Comparison of ENCODE assay signal across 9 mouse cellular contexts in genomic region chr13:23299276-23299998, GRCm38 (mm10). TPM values are rescaled to one million over a fixed set of nuclear protein-coding genes. Genes with fewer than 3 reads are reported as not detected.
DNase-seq lines count a peak whose midpoint lies in the region; ATAC-seq lines count a peak whose summit lies in the region.
"Had no signal": no experiment of that assay in that cellular context is flagged by ENCODE, and none has a peak within 500 bp of the region (broad histone marks: within the 10 kb centered on the region; RNA-seq: fewer than 3 reads in every experiment).

No protein-coding gene starts in this region.

- no peaks in the 10 kb centered on the region for H3K36me3 ChIP-seq in forebrain, embryonic 16.5 days (ENCODE audit: control insufficient read depth, insufficient read depth)
- H3K36me3 ChIP-seq in liver, embryonic 16.5 days (ENCODE audit: control insufficient read depth, insufficient read depth): no peaks in the 10 kb centered on the region

- peak; percentile 68 for ATAC-seq in forebrain, embryonic 16.5 days
- ATAC-seq in liver, embryonic 16.5 days (ENCODE audit: low read depth): 0 out of 2 replicates have a peak, but pooled peaks have one; percentile 14

- peak overlapping the region; percentile 44 for H3K4me3 ChIP-seq in forebrain, embryonic 16.5 days (replicated peaks; ENCODE audit: low read length)
- peak overlapping the region; percentile 58 for H3K4me3 ChIP-seq in liver, embryonic 16.5 days (ENCODE audit: low read depth, low read length)

- WGBS in forebrain, embryonic 16.5 days: 2% methylated on average over 22 of the region's 22 CpGs
- WGBS in liver, embryonic 16.5 days (ENCODE audit: insufficient replicate concordance): under 1% methylated on average over 22 of the region's 22 CpGs

- peaks cover 8% of the 10 kb centered on the region for H3K27me3 ChIP-seq in forebrain, embryonic 16.5 days (replicated peaks; ENCODE audit: control insufficient read depth, insufficient read depth, low read length)
- no peaks in the 10 kb centered on the region; the same call in none of the 2 replicates for H3K27me3 ChIP-seq in liver, embryonic 16.5 days (ENCODE audit: control insufficient read depth, insufficient read depth, low read depth, low read length)

- H3K9ac ChIP-seq in forebrain, embryonic 16.5 days (replicated peaks; ENCODE audit: low read depth, low read length): peak overlapping the region; percentile 45; the same call in 1 of the 2 replicates
- H3K9ac ChIP-seq in liver, embryonic 16.5 days (ENCODE audit: low read depth, low read length): peak overlapping the region; percentile 31

- H3K4me2 ChIP-seq in forebrain, embryonic 16.5 days (ENCODE audit: low read length): peak overlapping the region; percentile 58
- peak overlapping the region; percentile 78 for H3K4me2 ChIP-seq in liver, embryonic 16.5 days (ENCODE audit: low read depth, low read length)

- no peak overlapping the region for H3K27ac ChIP-seq in forebrain, embryonic 16.5 days (ENCODE audit: low read length)
- no peak overlapping the region for H3K27ac ChIP-seq in liver, embryonic 16.5 days (ENCODE audit: low read length)

- H3K9me3 ChIP-seq in forebrain, embryonic 16.5 days (ENCODE audit: control insufficient read depth, low read length): no peaks in the 10 kb centered on the region
- no peaks in the 10 kb centered on the region for H3K9me3 ChIP-seq in liver, embryonic 16.5 days (replicated peaks; ENCODE audit: control insufficient read depth, low read length)

- peaks cover 6% of the 10 kb centered on the region; the same call in 1 of the 2 replicates for H3K4me1 ChIP-seq in forebrain, embryonic 16.5 days (replicated peaks; ENCODE audit: control insufficient read depth, insufficient read depth, low read length)
- H3K4me1 ChIP-seq in liver, embryonic 16.5 days (ENCODE audit: control insufficient read depth, low read depth, low read length): peaks cover 6% of the 10 kb centered on the region

- DNase-seq in right cerebral cortex, postnatal 10 days (ENCODE audit: low spot score in 2 of 2): peak; percentile 27 to 34
- DNase-seq in right cerebral cortex, postnatal 14 days: no peak
- no peak for DNase-seq in T-cell, adult 2 months (ENCODE audit: low spot score)
- DNase-seq in adrenal gland, adult 2 months: no peak
- DNase-seq in layer of hippocampus, adult 9-10 months (ENCODE audit: low spot score): no peak
- no peak for DNase-seq in right cerebral cortex, postnatal 4 days

RNA-seq across cellular contexts. Expression of gene Vmn1r223, which starts 52.5 kb away (rescaled TPM):
- polyA plus RNA-seq in forebrain, embryonic 16.5 days (2015; fragmentation: Nextera tagmentation; extraction: Ambion mirVana): not detected in 2 replicates
- polyA plus RNA-seq in liver, embryonic 16.5 days (2015; fragmentation: Nextera tagmentation; extraction: Ambion mirVana): not detected in 2 replicates
- not detected for total RNA-seq in adrenal gland, adult 2 months (2021)
- not detected in 2 replicates for polyA plus RNA-seq in adrenal gland, adult 2 months (2012; rRNA removed)
- polyA plus RNA-seq: testis, adult 2 months had no signal

Comparison
In these comparisons a context has a peak if more than half of its experiments do, and no peak if none do; other contexts are left out.
1. DNase-seq: peak in right cerebral cortex, postnatal 10 days (2 of 2); none in right cerebral cortex, postnatal 14 days (single experiment), T-cell, adult 2 months (single experiment), adrenal gland, adult 2 months (single experiment), layer of hippocampus, adult 9-10 months (single experiment) and right cerebral cortex, postnatal 4 days (single experiment).